ENCODE assay signal across 15 mouse cellular contexts in genomic region chr12:100575739-100576138, GRCm38 (mm10). TPM values are rescaled to one million over a fixed set of nuclear protein-coding genes. Genes with fewer than 3 reads are reported as not detected.
A peak's percentile ranks its signal among the peaks of the same experiment; 100 is the strongest.
DNase-seq lines count a peak whose midpoint lies in the region; ATAC-seq and TF ChIP-seq lines count a peak whose summit lies in the region.
"Had no signal": no experiment of that assay in that cellular context is flagged by ENCODE, and none has a peak within 500 bp of the region (broad histone marks: within the 10 kb centered on the region; RNA-seq: fewer than 3 reads in every experiment).

No protein-coding gene starts in this region.

- no peaks in the 10 kb centered on the region for H3K4me1 ChIP-seq in forebrain, postnatal 0 days (ENCODE audit: insufficient read depth)
- H3K4me1 ChIP-seq in forebrain, embryonic 16.5 days (replicated peaks; ENCODE audit: control insufficient read depth, insufficient read depth, low read length), result no peaks in the 10 kb centered on the region
- H3K4me1 ChIP-seq: forebrain, embryonic 15.5 days; liver, embryonic 13.5 days had no signal

- peaks cover 7% of the 10 kb centered on the region for H3K36me3 ChIP-seq in forebrain, postnatal 0 days (ENCODE audit: insufficient read depth)
- H3K36me3 ChIP-seq in forebrain, embryonic 16.5 days (ENCODE audit: control insufficient read depth, insufficient read depth), result peaks cover 2% of the 10 kb centered on the region
- H3K36me3 ChIP-seq: liver, embryonic 13.5 days had no signal

- peak; percentile 46 for DNase-seq in forebrain, postnatal 0 days
- DNase-seq in layer of hippocampus, adult 2 months (ENCODE audit: low spot score in 2 of 2), result no peak
- no peak for DNase-seq in layer of hippocampus, adult 9-10 months (ENCODE audit: low spot score)
- DNase-seq in 3T3-L1 (ENCODE audit: low read depth, low spot score), result peak; percentile 49
- peak; percentile 22 for DNase-seq in adipocyte (ENCODE audit: low spot score)
- DNase-seq in natural killer cell, adult 2 months (ENCODE audit: low spot score in 2 of 2), result no peak
- DNase-seq in kidney, postnatal 10 days, result no peak
- DNase-seq: cerebellum, postnatal 10 days; gastrocnemius, postnatal 10 days; heart, postnatal 14 days; liver, embryonic 13.5 days; retina, postnatal 1 day; spleen, adult 18-20 months had no signal

- H3K9ac ChIP-seq in forebrain, postnatal 0 days, result no peak overlapping the region
- no peak overlapping the region for H3K9ac ChIP-seq in forebrain, embryonic 16.5 days (replicated peaks; ENCODE audit: low read depth, low read length)
- H3K9ac ChIP-seq: forebrain, embryonic 15.5 days; liver, embryonic 13.5 days had no signal

- H3K9me3 ChIP-seq in forebrain, postnatal 0 days (ENCODE audit: low read length), result no peaks in the 10 kb centered on the region
- H3K9me3 ChIP-seq in forebrain, embryonic 16.5 days (ENCODE audit: control insufficient read depth, low read length), result no peaks in the 10 kb centered on the region
- H3K9me3 ChIP-seq: forebrain, embryonic 15.5 days; liver, embryonic 13.5 days had no signal

- TF ChIP-seq CTCF in forebrain, postnatal 0 days (IDR thresholded peaks at IDR 0.05; ENCODE audit: low read depth), result peak; percentile 62
- TF ChIP-seq CTCF in layer of hippocampus, adult 2 months (conservative IDR thresholded peaks at IDR 0.05), result peak; percentile 78

- H3K27me3 ChIP-seq in forebrain, postnatal 0 days (ENCODE audit: insufficient read depth, low read length), result no peaks in the 10 kb centered on the region
- H3K27me3 ChIP-seq in forebrain, embryonic 16.5 days (replicated peaks; ENCODE audit: control insufficient read depth, insufficient read depth, low read length), result no peaks in the 10 kb centered on the region
- H3K27me3 ChIP-seq: forebrain, embryonic 15.5 days; liver, embryonic 13.5 days had no signal

- ATAC-seq in forebrain, postnatal 0 days, result no peak; the same call in 1 of the 2 replicates
- no peak for ATAC-seq in forebrain, embryonic 16.5 days
- ATAC-seq: forebrain, embryonic 15.5 days had no signal

- no peak overlapping the region for H3K27ac ChIP-seq in forebrain, postnatal 0 days (ENCODE audit: low read depth, low read length)
- H3K27ac ChIP-seq in forebrain, embryonic 16.5 days (ENCODE audit: low read length), result no peak overlapping the region
- H3K27ac ChIP-seq in layer of hippocampus, adult 2 months, result peak overlapping the region; percentile 51; the same call in 1 of the 2 replicates
- H3K27ac ChIP-seq: forebrain, embryonic 15.5 days; liver, embryonic 13.5 days had no signal

- H3K4me2 ChIP-seq in forebrain, postnatal 0 days (ENCODE audit: low read depth), result no peak overlapping the region
- no peak overlapping the region for H3K4me2 ChIP-seq in forebrain, embryonic 16.5 days (ENCODE audit: low read length)
- H3K4me2 ChIP-seq: forebrain, embryonic 15.5 days; liver, embryonic 13.5 days had no signal

- WGBS in forebrain, postnatal 0 days, result 59% methylated on average over 3 of the region's 3 CpGs
- WGBS in forebrain, embryonic 16.5 days, result 82% methylated on average over 3 of the region's 3 CpGs

- H3K4me3 ChIP-seq in forebrain, postnatal 0 days (ENCODE audit: low read depth, low read length), result no peak overlapping the region
- H3K4me3 ChIP-seq in forebrain, embryonic 16.5 days (replicated peaks; ENCODE audit: low read length), result no peak overlapping the region
- no peak overlapping the region for H3K4me3 ChIP-seq in layer of hippocampus, adult 2 months
- H3K4me3 ChIP-seq: forebrain, embryonic 15.5 days; liver, embryonic 13.5 days had no signal

RNA-seq across cellular contexts. Expression of gene Ttc7b, which starts 55.1 kb away (rescaled TPM):
- 39.6 and 42.2 TPM in 2 replicates for total RNA-seq in forebrain, postnatal 0 days (2014; rRNA removed)
- polyA plus RNA-seq in forebrain, postnatal 0 days (2015; fragmentation: Nextera tagmentation; extraction: Ambion mirVana), result 7.5 and 10.8 TPM in 2 replicates
- 5.4 and 7.4 TPM in 2 replicates for polyA plus RNA-seq in forebrain, embryonic 16.5 days (2015; fragmentation: Nextera tagmentation; extraction: Ambion mirVana)
- total RNA-seq in layer of hippocampus, adult 2 months (2021), result 100 to 1,000 TPM; 173 to 184 TPM

Comparison
In these comparisons a context has a peak if more than half of its experiments do, and no peak if none do; other contexts are left out.
1. DNase-seq: peak in forebrain, postnatal 0 days (single experiment), 3T3-L1 (single experiment) and adipocyte (single experiment); none in layer of hippocampus, adult 2 months (0 of 2), layer of hippocampus, adult 9-10 months (single experiment), natural killer cell, adult 2 months (0 of 2) and kidney, postnatal 10 days (single experiment).